Mouse (Mus musculus) erythroblast, embryonic 14.5 days (primary cell): ENCODE measurements around the gene Mrap.

Source experiments
- GATA1 ChIP-seq: IDR thresholded peaks from 2 replicates; pipeline ENCODE4 v1.6.1; 2012; ENCODE audit warnings: low read length, inconsistent platforms, mixed read lengths
- TAL1 ChIP-seq: IDR thresholded peaks from 3 replicates; pipeline ENCODE4 v1.6.1; 2012; ENCODE audit warnings: low read length, inconsistent platforms, mixed read lengths

DNA sequence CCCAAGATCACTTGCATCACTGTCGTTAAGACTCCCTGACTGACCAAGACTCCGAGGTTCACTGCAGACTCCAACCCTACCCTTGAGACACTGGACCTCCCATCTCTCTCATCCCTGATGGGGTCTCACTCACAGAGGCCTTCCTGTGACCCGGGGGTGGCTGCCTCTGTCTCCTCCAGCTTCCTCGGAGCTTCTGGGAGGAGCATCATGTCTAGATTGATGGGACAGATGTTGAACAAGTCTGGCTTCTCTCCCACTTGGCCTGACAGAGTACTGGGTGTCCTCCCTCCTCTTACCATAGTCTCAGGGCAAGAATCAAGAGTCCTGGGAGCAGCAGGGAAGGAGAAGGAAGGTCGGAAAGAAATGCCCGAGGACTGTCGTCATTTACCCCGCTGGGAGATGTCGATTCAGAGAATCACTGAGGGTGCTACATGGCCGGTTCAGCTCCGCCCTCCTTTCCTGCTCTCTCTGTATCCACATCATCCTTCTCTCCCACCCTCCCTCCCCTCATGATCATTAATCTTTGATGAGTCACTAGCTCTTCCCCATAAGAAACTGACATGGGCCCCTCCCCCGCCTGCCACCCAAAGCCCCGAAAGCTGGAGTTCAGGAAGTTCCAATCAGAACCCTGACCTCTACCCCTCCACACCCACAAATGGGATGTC is 33.7 kb upstream of the Mrap start:
- TF ChIP-seq GATA1 (no peak), TAL1 (no peak)
